Mouse (Mus musculus) left cerebral cortex, adult 2 months (tissue): ENCODE data around the gene Mrpl38. TPM values are rescaled to one million over a fixed set of nuclear protein-coding genes. Genes with fewer than 3 reads are reported as not detected.
"Not testable (repeated sequence)": the region's sequence is repeated elsewhere in the genome, so short reads cannot be mapped to it uniquely, and the experiment has no call there.

ENCODE experiments used
- DNase-seq, 2 experiments: peaks; one replicate each; pipeline ENCODE4 v3.0.0; 2021 to 2022; ENCODE audit warnings: low spot score in 2 of 2, mixed read lengths in 1 of 2; ENCODE audit errors: extremely low spot score in 1 of 2
- H3K27ac ChIP-seq: fragments of 200-600 bp; 2 replicates; pipeline ENCODE4 v1.8.1; 2022
- H3K4me3 ChIP-seq: fragments of 200-600 bp; 2 replicates; pipeline ENCODE4 v1.8.1; 2022
- CTCF ChIP-seq: fragments of 200-600 bp; IDR thresholded peaks from 2 replicates; pipeline ENCODE4 v1.8.1; 2022; ENCODE audit warnings: antibody characterized with exemption, mild to moderate bottlenecking, moderate library complexity
- intact Hi-C: fragments of 180-260 bp; cut with DNase I; formaldehyde crosslinking; loops from one replicate; pipeline ENCODE4 v1.15.1; 2025
- total RNA-seq, 2 experiments: library from RNA; stranded (reverse); gene quantifications; 2 replicates each; pipeline ENCODE4 v1.2.3; 2021

Mrpl38 gene
- total RNA-seq, 2 experiments from 2014 or later = 59.4 to 66.8 TPM

- TF ChIP-seq CTCF = no peak
- DNase-seq = no peak
- intact Hi-C loops = no loop called here
- H3K4me3 ChIP-seq = no peak overlapping the region
- 0 out of 2 replicates have a peak overlapping the region, but pooled peaks have one; percentile 36 for H3K27ac ChIP-seq
Measured at GRCm38 (mm10) chr11:116098711-116099460, 39.8 kb downstream of the Mrpl38 start.

GRCm38 (mm10) chr11:116096213-116097108, 42.2 kb downstream of the Mrpl38 start:
- TF ChIP-seq CTCF = peak; percentile 52
- H3K27ac ChIP-seq = no peak overlapping the region
- intact Hi-C loops = no loop called here
- DNase-seq = no peak
- H3K4me3 ChIP-seq = no peak overlapping the region

- DNase-seq = no peak
- no peak for TF ChIP-seq CTCF
- intact Hi-C loops = no loop called here
- Histone ChIP-seq H3K4me3 (no peak overlapping the region), H3K27ac (no peak overlapping the region)
Measured at GRCm38 (mm10) chr11:116095573-116095972, 43.1 kb downstream of the Mrpl38 start.

- DNase-seq = no peak
- Histone ChIP-seq H3K27ac (peak overlapping the region; percentile 73), H3K4me3 (no peak overlapping the region)
- no peak for TF ChIP-seq CTCF
- intact Hi-C loops = no loop called here
Measured at GRCm38 (mm10) chr11:116093771-116094565, 44.7 kb downstream of the Mrpl38 start.

GRCm38 (mm10) chr11:116092959-116093358, 45.7 kb downstream of the Mrpl38 start:
- DNase-seq, H3K27ac ChIP-seq, H3K4me3 ChIP-seq, intact Hi-C loops: not testable (repeated sequence)

GRCm38 (mm10) chr11:116091591-116091990, 47.1 kb downstream of the Mrpl38 start:
- intact Hi-C loops = no loop called here
- no peak overlapping the region for H3K4me3 ChIP-seq

GRCm38 (mm10) chr11:116089545-116089944, 49.1 kb downstream of the Mrpl38 start:
- TF ChIP-seq CTCF = no peak
- Histone ChIP-seq H3K4me3 (no peak overlapping the region), H3K27ac (no peak overlapping the region)
- no peak for DNase-seq
- intact Hi-C loops = loop anchor here (5.0 kb wide), 1 partner anchor 133 kb away; no protein-coding TSS in a partner anchor

More at GRCm38 (mm10) chr11:116091591-116091990, 47.1 kb downstream of the Mrpl38 start:
- DNase-seq = no peak
- no peak overlapping the region for H3K27ac ChIP-seq
- no peak for TF ChIP-seq CTCF

GRCm38 (mm10) chr11:116088741-116089394, 49.8 kb downstream of the Mrpl38 start:
- TF ChIP-seq CTCF = peak; percentile 22
- H3K4me3 ChIP-seq = no peak overlapping the region
- no peak overlapping the region for H3K27ac ChIP-seq
- DNase-seq = no peak
- intact Hi-C loops = loop anchor here (5.0 kb wide), 1 partner anchor 133 kb away; no protein-coding TSS in a partner anchor

- no peak overlapping the region for H3K27ac ChIP-seq
- intact Hi-C loops = loop anchor here (5.0 kb wide), 1 partner anchor 134 kb away; no protein-coding TSS in a partner anchor
- no peak overlapping the region for H3K4me3 ChIP-seq
- no peak for DNase-seq
- TF ChIP-seq CTCF = no peak
Measured at GRCm38 (mm10) chr11:116088188-116088587, 50.5 kb downstream of the Mrpl38 start.

- Histone ChIP-seq H3K4me3 (peak overlapping the region; percentile 72), H3K27ac (peak overlapping the region; percentile 92)
- TF ChIP-seq CTCF = peak; percentile 89
- intact Hi-C loops = loop anchor here (1.0 to 5.0 kb wide), 3 partner anchors 43 to 135 kb away; partner anchors contain the start of gene Unk
- DNase-seq = peak; percentile 84 to 85
Measured at GRCm38 (mm10) chr11:116087194-116088130, 51.2 kb downstream of the Mrpl38 start.
